In genomic region chr5:118396004-118396725, GRCm38 (mm10) we compare ENCODE assay signal across 8 mouse cellular contexts.
DNase-seq lines count a peak whose midpoint lies in the region; ATAC-seq and TF ChIP-seq lines count a peak whose summit lies in the region.
"Had no signal": no experiment of that assay in that cellular context is flagged by ENCODE, and none has a peak within 500 bp of the region (broad histone marks: within the 10 kb centered on the region; RNA-seq: fewer than 3 reads in every experiment).

No protein-coding gene starts in this region.

- 8% methylated on average over 28 of the region's 28 CpGs for WGBS in limb, embryonic 13.5 days

- peaks cover 2% of the 10 kb centered on the region for H3K4me1 ChIP-seq in cortical plate, adult 2 months (ENCODE audit: control insufficient read depth, insufficient read depth, low read length)
- H3K4me1 ChIP-seq in limb, embryonic 13.5 days = peaks cover 16% of the 10 kb centered on the region

- peak overlapping the region; percentile 28; the same call in 1 of the 2 replicates for H3K27ac ChIP-seq in left cerebral cortex, adult 2 months
- H3K27ac ChIP-seq in cortical plate, adult 2 months (ENCODE audit: insufficient read depth, low read length) = no peak overlapping the region
- H3K27ac ChIP-seq in limb, embryonic 13.5 days = no peak overlapping the region
- H3K27ac ChIP-seq: liver, embryonic 13.5 days had no signal

- peaks cover 14% of the 10 kb centered on the region; the same call in 1 of the 2 replicates for H3K27me3 ChIP-seq in limb, embryonic 13.5 days

- peak overlapping the region; percentile 36 for H3K4me3 ChIP-seq in left cerebral cortex, adult 2 months
- peak overlapping the region; percentile 5; the same call in 1 of the 2 replicates for H3K4me3 ChIP-seq in cortical plate, adult 2 months (ENCODE audit: insufficient read depth, low read length)
- peak overlapping the region; percentile 24 for H3K4me3 ChIP-seq in limb, embryonic 13.5 days
- H3K4me3 ChIP-seq: liver, embryonic 13.5 days had no signal

- TF ChIP-seq CTCF in left cerebral cortex, adult 2 months (IDR thresholded peaks at IDR 0.05) = no peak
- no peak for TF ChIP-seq CTCF in cortical plate, adult 2 months (IDR thresholded peaks at IDR 0.05; ENCODE audit: extremely low read depth, insufficient read depth, low read length)

- peak overlapping the region; percentile 57 for H3K9ac ChIP-seq in limb, embryonic 13.5 days
- H3K9ac ChIP-seq: liver, embryonic 13.5 days had no signal

- no peak for TF ChIP-seq POLR2A in cortical plate, adult 2 months (IDR thresholded peaks at IDR 0.05; ENCODE audit: extremely low read depth, insufficient read depth, low read length)

- ATAC-seq in limb, embryonic 13.5 days (ENCODE audit: low FRiP score, low read depth) = peak; percentile 64; the same call in 1 of the 2 replicates

- intact Hi-C loops in left cerebral cortex, adult 2 months (cut with DNase I) = no loop called here

- DNase-seq in left cerebral cortex, adult 2 months (ENCODE audit: extremely low spot score in 1 of 2, low spot score in 2 of 2) = peak in 1 of 2 experiments; percentile 36
- DNase-seq in left cerebral cortex, adult 11 months (ENCODE audit: low spot score) = no peak
- DNase-seq in frontal cortex, postnatal 25 days (ENCODE audit: low spot score in 2 of 2) = peak; percentile 22 to 30
- peak; percentile 71 for DNase-seq in right cerebral cortex, postnatal 4 days
- DNase-seq in urinary bladder, postnatal 14 days (ENCODE audit: low spot score) = no peak
- DNase-seq: liver, embryonic 13.5 days had no signal

- H3K9me3 ChIP-seq in limb, embryonic 13.5 days = no peaks in the 10 kb centered on the region
- H3K9me3 ChIP-seq: liver, embryonic 13.5 days had no signal

- H3K4me2 ChIP-seq in limb, embryonic 13.5 days (replicated peaks) = peak overlapping the region; percentile 59
- H3K4me2 ChIP-seq: liver, embryonic 13.5 days had no signal

- no peaks in the 10 kb centered on the region for H3K36me3 ChIP-seq in limb, embryonic 13.5 days
- H3K36me3 ChIP-seq: liver, embryonic 13.5 days had no signal

Comparison
In these comparisons a context has a peak if more than half of its experiments do, and no peak if none do; other contexts are left out.
1. DNase-seq: peak in frontal cortex, postnatal 25 days (2 of 2) and right cerebral cortex, postnatal 4 days (single experiment); none in left cerebral cortex, adult 11 months (single experiment) and urinary bladder, postnatal 14 days (single experiment).
2. Peak in every context shown above with its lines, with median percentiles within 50 percentile points of each other: H3K4me3 ChIP-seq.